Mouse (Mus musculus): Measurements from ENCODE around the gene Ranbp17.
"Not testable (repeated sequence)": the region's sequence is repeated elsewhere in the genome, so short reads cannot be mapped to it uniquely, and the experiment has no call there.

Ranbp17 gene

DNA sequence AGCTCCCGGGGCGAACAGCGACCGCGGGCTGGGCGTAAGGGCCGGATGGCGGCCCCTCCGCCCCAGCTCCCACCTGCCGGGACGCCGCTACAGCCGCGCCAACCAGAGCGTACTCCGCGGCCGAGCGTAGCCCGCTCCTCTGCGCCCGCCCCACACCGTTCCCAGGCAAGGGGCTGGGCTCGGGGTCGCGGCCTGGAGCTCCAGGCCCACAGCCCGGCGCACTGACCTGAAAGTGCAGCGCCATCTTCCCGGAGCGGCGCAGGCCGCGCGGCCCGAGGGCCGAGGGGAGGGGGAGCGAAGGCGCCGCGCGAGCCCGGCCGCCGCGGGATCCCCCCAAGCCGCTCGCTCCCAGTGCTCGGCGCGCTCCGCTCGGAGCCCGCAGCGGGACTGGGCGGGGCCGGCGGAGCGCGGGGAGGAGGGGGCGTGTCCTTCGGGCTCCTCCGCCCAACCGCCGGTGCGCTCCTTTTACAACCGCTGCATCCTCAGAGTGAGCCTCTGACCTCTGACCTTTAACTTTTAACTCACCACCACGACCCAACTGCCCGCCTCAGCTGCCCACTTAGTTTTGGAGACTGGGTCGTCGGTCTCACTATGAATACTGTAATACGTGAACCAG, at the start of gene Ranbp17:
Gene Ranbp17, minus strand, starts transcription at position 371 of the 616 bp plus-strand sequence.
- DNase-seq (ENCODE audit: low read depth) = no peak

GRCm38 (mm10) chr11:33554123-33554522, 40.6 kb upstream of the Ranbp17 start:
- DNase-seq (ENCODE audit: low read depth) = peak; percentile 19

- DNase-seq (ENCODE audit: low read depth) = no peak
Measured at GRCm38 (mm10) chr11:33550861-33551560, 37.5 kb upstream of the Ranbp17 start.

DNA sequence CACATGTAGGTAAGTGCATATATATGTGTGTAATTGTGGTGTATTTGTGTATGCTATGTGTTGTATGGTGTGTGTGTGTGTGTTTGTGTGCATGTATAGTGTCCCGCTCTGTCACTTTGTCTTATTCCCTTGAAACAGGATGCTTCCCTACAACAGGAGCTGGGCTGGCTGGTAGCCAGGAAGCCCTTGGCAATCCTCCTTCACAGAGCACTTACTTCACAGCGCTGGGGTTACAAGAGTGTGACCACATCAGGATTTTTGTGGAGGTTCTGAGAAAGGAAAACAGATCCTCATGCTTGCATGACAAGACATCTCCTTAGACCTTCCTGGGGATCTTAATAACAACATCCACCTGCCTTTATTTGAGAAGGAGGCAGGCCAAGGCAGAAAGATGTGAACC, 33.8 kb upstream of the Ranbp17 start:
- DNase-seq (ENCODE audit: low read depth) = no peak

DNA sequence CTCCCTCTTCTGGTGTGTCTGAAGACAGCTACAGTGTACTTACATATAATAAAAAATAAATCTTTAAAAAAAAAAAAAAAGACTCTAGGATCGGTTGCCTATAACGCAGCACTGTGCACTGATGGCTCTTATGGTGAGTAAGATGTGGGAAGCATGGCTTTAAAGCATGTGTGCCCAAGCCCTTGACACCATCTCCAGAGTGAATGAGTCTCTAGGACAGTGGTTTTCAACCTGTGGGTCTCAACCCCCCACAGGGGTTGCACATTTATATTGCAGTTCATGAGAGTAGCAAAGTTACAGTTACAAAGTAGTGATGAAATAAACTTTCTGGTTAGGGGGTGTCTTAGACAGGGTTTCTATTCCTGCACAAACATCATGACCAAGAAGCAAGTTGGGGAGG, 31.4 kb upstream of the Ranbp17 start:
- DNase-seq (ENCODE audit: low read depth) = no peak

- no peak for DNase-seq (ENCODE audit: low read depth)
Measured at GRCm38 (mm10) chr11:33544121-33544520, 30.6 kb upstream of the Ranbp17 start.

DNA sequence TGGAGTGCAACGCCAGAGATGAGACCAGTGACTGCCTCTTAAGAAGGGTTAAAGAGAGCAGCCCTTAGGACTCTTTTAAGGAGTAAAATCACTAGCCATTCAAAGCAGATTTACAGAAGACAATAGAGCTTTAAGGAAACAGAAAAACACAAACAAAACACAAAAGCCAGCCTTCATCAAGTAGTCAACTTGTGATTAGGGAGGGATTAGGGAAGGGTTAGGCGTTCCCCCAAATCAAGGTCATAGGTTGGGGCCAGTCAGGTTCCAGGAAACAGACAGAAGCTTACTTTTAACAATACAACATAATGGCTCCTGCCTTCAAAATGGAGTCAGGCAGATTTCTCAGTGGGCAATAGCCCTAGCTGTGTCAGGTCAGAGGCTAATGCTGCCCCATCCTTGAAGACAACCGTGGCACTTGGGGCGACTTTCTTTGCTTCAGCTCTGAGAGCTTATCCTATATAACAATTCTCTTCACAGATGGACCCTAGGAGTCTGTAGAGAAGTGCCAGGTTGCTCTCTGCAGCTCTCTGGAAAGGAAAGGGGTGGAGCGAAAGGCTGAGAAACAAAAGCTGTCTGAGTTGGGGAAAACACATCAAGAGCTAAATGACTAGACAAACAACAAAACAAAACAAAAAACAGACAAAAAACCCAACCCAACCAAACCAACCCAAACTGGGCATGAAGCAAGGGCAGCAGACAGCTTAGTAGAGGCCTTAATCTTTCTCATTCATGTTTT, 24.0 kb upstream of the Ranbp17 start:
- no peak for DNase-seq (ENCODE audit: low read depth)

DNA sequence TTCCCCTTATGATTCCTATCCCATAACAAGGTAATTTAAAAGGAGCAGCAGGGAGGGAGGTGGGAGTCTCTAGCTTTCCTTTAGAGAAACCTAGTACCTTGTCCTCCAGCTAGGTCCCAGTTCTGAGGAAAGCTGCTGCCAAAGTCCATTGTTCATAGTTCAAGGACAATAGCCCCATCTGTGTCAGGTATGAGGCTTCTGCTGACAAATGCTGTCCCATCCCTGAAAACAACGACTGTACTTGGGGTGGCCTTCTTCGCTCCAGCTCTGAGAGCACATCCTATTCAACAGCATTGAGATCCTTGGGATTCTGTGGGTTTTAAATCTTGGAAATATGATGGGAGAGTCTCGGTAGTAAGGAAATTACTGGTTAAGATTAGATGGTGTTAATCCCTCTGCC, 23.1 kb upstream of the Ranbp17 start:
- no peak for DNase-seq (ENCODE audit: low read depth)

DNA sequence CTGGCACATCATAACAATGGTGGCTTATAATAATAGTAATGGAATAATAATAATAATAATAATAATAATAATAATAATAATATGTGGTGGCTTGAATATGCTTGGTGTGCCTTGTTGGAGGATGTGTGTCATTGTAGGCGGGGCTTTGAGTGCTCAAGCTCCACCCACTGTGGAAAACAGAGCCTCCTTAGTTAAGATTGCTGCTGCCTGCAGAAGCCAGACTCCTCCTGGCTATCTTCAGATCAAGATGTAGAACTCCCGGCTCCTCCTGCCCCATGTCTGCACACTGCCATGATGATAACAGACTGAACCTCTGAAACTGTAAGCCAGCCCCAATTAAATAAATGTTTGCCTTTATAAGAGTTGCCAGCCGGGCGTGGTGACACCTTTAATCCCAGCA, 21.0 kb upstream of the Ranbp17 start:
- no peak for DNase-seq (ENCODE audit: low read depth)

DNA sequence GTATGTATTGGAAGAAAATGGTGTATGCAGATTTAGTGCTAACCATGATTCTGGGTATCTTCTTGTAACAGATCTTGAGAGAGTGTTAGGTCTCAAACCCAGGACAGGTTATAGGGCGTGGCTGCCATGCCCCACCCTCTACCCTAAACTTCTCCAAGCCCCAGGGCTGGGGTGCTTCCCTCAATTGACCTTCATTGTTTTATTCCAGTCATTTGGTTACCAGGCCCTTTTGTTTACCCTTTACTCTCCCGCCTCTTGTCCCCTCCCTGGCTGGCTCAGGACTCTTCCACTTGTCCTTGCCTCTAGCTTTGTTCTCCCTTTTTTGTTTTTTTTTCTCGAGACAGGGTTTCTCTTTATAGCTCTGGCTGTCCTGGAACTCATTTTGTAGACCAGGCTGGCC, 20.0 kb upstream of the Ranbp17 start:
- no peak for DNase-seq (ENCODE audit: low read depth)

- DNase-seq (ENCODE audit: low read depth) = no peak
Measured at GRCm38 (mm10) chr11:33529576-33529975, 16.0 kb upstream of the Ranbp17 start.

DNA sequence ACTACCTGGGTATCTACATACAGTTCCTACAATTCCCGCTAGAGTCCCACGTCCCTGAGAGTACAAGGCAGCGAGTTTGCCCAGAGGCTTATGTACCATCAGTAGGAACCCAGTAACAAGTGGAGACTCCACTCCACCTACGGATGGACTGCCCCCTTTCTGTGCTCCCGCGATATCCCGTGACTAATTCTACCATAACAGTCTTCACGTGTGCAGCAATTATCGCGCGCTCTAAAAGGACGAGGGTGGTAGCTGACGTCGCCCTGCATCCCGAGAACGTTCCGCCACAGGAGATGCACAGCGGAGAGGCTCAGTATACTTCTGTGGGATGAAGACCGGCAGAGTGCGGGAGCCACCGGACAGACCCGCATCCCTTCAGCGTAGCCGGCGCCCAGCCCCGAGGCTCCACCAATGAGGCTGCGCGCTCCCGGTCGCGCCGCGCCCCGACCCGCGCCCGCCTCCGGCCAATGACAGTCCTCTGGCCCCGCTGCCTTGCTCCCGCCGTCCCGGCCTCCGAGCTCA, 631 bp downstream of the Ranbp17 start:
- DNase-seq (ENCODE audit: low read depth) = peak; percentile 61

DNA sequence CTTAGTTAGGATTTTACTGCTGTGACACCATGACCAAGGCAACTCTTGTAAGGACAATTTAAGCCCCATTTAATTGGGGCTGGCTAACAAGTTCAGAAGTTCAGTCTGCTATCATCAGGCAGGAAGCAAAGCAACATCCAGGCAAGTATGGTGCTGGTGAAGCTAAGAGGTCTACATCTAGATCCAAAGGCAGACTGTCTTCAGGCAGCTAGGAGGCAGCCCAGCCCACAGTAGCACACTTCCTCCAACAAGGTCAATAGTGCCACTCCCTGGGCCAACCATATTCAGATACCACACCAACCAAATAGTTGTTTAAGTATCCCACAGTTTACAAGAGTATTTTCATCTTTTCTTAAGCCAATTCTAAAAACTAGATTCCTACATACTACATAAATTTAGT, 4.1 kb downstream of the Ranbp17 start:
- no peak for DNase-seq (ENCODE audit: low read depth)

DNA sequence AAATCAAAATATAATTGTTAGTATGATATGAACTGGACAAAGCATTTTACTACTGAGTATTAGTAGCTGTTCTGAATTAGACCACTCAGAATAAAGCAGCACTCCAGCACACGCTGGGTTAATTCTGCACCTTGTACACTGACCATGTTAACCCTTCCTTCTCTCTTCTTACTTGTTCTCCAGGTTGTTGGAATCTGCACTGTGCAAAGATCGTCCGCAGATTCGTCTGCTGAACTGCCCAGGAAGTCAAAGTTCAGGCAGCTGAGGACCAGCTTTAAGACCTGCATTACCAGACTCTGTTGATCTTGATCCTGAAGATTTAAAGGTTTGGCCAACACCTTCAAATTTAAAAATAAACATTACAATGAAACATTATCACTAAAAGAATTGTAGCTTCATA, 27.8 kb downstream of the Ranbp17 start:
- DNase-seq (ENCODE audit: low read depth) = no peak

DNA sequence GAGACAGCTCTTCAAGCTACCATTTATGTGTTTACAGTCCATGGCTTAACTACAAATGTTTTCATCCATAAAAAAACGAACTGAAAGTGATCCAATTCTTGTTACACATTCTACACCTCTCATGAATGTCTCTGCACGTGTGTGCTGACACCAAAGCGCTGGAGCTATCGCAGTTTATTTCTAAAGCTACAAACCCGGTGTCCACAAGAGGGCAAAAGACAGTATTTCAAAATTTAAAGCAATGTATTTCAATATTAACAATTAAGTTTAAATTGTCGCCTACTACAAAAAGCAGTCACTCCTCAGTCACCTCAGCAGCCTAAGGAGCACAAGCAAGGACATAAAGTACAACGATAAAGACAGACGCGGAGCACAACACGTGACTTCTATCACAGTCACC, 33.1 kb downstream of the Ranbp17 start:
- no peak for DNase-seq (ENCODE audit: low read depth)

GRCm38 (mm10) chr11:33479209-33479608, 34.3 kb downstream of the Ranbp17 start:
- DNase-seq (ENCODE audit: low read depth) = no peak

DNA sequence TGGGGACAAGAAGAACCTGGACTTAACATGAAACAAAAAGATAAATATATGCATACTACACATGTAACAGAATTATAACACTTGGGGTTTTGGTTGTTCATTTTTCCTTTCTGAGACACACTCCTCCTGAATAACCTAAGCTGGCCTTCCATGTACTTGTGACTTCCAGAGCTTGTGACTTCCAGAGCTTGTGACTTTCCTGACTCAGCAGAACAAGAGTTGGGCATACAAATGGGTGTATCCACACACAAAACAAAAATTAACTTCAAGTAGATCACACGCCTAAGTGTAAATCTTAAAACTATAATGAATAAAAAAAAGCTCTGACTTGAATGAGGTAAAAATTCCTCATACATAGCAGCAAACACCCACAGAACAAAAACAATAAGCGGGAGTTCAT, 36.9 kb downstream of the Ranbp17 start:
- no peak for DNase-seq (ENCODE audit: low read depth)

DNA sequence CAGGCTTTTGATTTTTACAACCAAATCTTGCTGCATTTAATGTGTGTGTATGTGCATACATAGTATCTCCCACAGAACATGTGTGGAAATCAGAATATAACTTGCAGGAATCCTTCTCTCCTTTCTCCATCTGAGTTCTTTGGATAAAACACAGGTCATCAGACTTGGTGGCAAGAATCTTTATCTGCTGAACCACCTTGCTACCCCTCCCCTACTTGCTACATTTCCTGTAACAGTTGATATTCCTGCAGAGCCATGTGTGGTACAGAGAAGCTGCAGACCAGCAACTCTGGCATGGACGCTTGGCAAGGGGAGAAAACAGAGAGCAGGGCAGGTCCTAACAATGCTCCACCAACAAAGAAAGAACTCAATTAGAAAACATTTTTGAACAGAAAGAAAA, 52.4 kb downstream of the Ranbp17 start:
- DNase-seq (ENCODE audit: low read depth) = no peak

GRCm38 (mm10) chr11:33454069-33454468, 59.5 kb downstream of the Ranbp17 start:
- DNase-seq (ENCODE audit: low read depth) = no peak

- DNase-seq (ENCODE audit: low read depth) = no peak
Measured at GRCm38 (mm10) chr11:33433813-33434212, 79.7 kb downstream of the Ranbp17 start.

GRCm38 (mm10) chr11:33428238-33428637, 85.3 kb downstream of the Ranbp17 start:
- not testable (repeated sequence) for DNase-seq (ENCODE audit: low read depth)

GRCm38 (mm10) chr11:33427789-33428188, 85.8 kb downstream of the Ranbp17 start:
- DNase-seq (ENCODE audit: low read depth) = not testable (repeated sequence)

- DNase-seq (ENCODE audit: low read depth) = no peak
Measured at GRCm38 (mm10) chr11:33422226-33422625, 91.3 kb downstream of the Ranbp17 start.

Data from fibroblast of lung, adult 2 months (primary cell).